In the genomic region with DNA sequence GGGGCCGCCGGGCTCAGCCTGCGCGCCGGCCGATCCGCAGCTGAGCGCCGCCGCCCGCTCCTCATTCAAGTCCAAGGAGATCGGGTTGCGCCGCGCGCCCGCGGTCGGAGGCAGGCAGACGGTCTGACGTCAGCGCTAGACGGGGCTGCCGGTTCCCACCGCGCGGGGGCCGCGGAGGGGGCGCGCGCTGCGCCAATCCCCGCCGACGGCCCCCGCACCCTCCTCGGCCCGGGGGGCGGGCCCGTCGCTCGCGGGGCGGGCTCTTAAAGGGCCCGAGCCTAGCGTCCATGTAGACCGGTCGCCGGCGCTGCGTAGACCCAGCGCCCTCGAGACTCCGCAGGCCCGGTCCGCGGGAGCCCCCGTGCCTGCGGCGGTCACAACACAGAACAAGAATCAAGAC, we compare ENCODE assay signal across 8 mouse cellular contexts. TPM values are rescaled to one million over a fixed set of nuclear protein-coding genes. Genes with fewer than 3 reads are reported as not detected.
DNase-seq lines count a peak whose midpoint lies in the region; ATAC-seq and TF ChIP-seq lines count a peak whose summit lies in the region.

A gene (minus strand): TSS at position 125 of the 400 bp plus-strand sequence.

- intact Hi-C loops in gastrocnemius, postnatal 14 days (cut with DNase I; ENCODE audit: low total_unique reads): no loop called here

- 0 out of 2 replicates have a peak within 1 kb of the TSS, but pooled peaks have one; percentile 80 for H3K27ac ChIP-seq in cortical plate, adult 2 months (ENCODE audit: insufficient read depth, low read length)

- no peak for TF ChIP-seq CTCF in cortical plate, adult 2 months (IDR thresholded peaks at IDR 0.05; ENCODE audit: extremely low read depth, insufficient read depth, low read length)

- DNase-seq in gastrocnemius, postnatal 14 days: peak; percentile 94
- peak; percentile 30 for DNase-seq in hindlimb bud, embryonic 11.5 days (ENCODE audit: extremely low spot score, low read depth, low spot score)
- DNase-seq in left cerebral cortex, adult 8-10 months (ENCODE audit: low spot score in 2 of 2): peak; percentile 68 to 88
- DNase-seq in right cerebral cortex, adult 2 months (ENCODE audit: low spot score in 2 of 2): peak; percentile 87 to 91
- DNase-seq in urinary bladder, adult 2 months (ENCODE audit: low spot score): peak; percentile 88

- no peaks in the 10 kb centered on the region; the same call in 1 of the 2 replicates for H3K4me1 ChIP-seq in cortical plate, adult 2 months (ENCODE audit: control insufficient read depth, insufficient read depth, low read length)

- peak; percentile 75 for ATAC-seq in activated CD4-positive, CD25-positive, alpha-beta regulatory T cell, adult 4 months
- peak; percentile 60 for ATAC-seq in megakaryocyte, adult 5-6 weeks (ENCODE audit: poor library complexity, severe bottlenecking)

- peak within 1 kb of the TSS; percentile 53 for H3K4me3 ChIP-seq in cortical plate, adult 2 months (ENCODE audit: insufficient read depth, low read length)

- peak; percentile 61; the same call in 1 of the 2 replicates for TF ChIP-seq POLR2A in cortical plate, adult 2 months (IDR thresholded peaks at IDR 0.05; ENCODE audit: extremely low read depth, insufficient read depth, low read length)

RNA-seq across cellular contexts. Expression of the gene that starts here (rescaled TPM):
- polyA plus RNA-seq in activated CD4-positive, CD25-positive, alpha-beta regulatory T cell, adult 4 months (2017; shearing (Covaris generic)): 10 to 100 TPM in 1 of 2 experiments, 1 to 10 TPM in 1; 8.8 to 12.2 TPM
- polyA plus RNA-seq in cortical plate, adult 2 months (2012; rRNA removed): 39.8 and 42.3 TPM in 2 replicates
- 10 to 100 TPM; 11.1 to 12.1 TPM for total RNA-seq in gastrocnemius, postnatal 14 days (2021)
- total RNA-seq in left cerebral cortex, adult 8-10 months (2022): 10 to 100 TPM; 34.3 to 67.8 (median 49.6) TPM
- total RNA-seq in megakaryocyte, adult 5-6 weeks (2015): 0.84 and 1.2 TPM in 2 replicates
- 0.04 and 0.07 TPM in 2 replicates for total RNA-seq in megakaryocyte, adult 5-6 weeks (2017)
- polyA plus RNA-seq in urinary bladder, adult 2 months (2012; rRNA removed): 37.0 and 54.0 TPM in 2 replicates

Comparison
In these comparisons a context has a peak if more than half of its experiments do, and no peak if none do; other contexts are left out.
1. Peak in every context shown above with its lines: DNase-seq, ATAC-seq, H3K4me3 ChIP-seq and H3K27ac ChIP-seq.
2. RNA of the gene that starts here (total RNA-seq): 34.3 to 67.8 TPM in left cerebral cortex, adult 8-10 months and 11.1 to 12.1 TPM in gastrocnemius, postnatal 14 days; 0.04 to 1.2 TPM in megakaryocyte, adult 5-6 weeks; every median in the first group is over 4 times any median in the second.
3. DNase-seq: peak in every context shown above with its lines; median percentile 94 in gastrocnemius, postnatal 14 days; 89 in right cerebral cortex, adult 2 months; 88 in urinary bladder, adult 2 months; 78 in left cerebral cortex, adult 8-10 months; 30 in hindlimb bud, embryonic 11.5 days.